Mouse (Mus musculus) embryonic fibroblast, embryonic 13.5 days (primary cell): ENCODE data around the gene Dgkh.

ENCODE experiments used
- CTCF ChIP-seq: IDR thresholded peaks from 2 replicates; pipeline ENCODE4 v1.5.1; 2011; ENCODE audit warnings: mild to moderate bottlenecking, control low read depth, low read length, moderate library complexity, borderline replicate concordance; ENCODE audit not compliant: insufficient read depth
- POLR2A ChIP-seq: IDR thresholded peaks from 2 replicates; pipeline ENCODE4 v1.6.1; 2011; ENCODE audit warnings: low read depth, mild to moderate bottlenecking, control low read depth, low read length, moderate library complexity

GRCm38 (mm10) chr14:78677852-78678588, 54.6 kb downstream of the Dgkh start:
- no peak for TF ChIP-seq POLR2A
- TF ChIP-seq CTCF: no peak
